Mouse (Mus musculus) limb, embryonic 13.5 days (tissue): ENCODE data around the gene Mettl13. TPM values are rescaled to one million over a fixed set of nuclear protein-coding genes. Genes with fewer than 3 reads are reported as not detected.

Experiments
- ATAC-seq: fragments of 200-750 bp; cut with Nextera tagmentation; 2 replicates; pipeline ENCODE4 v1.8.0; 2017; ENCODE audit warnings: low read depth, moderate number of reproducible peaks, moderate TSS enrichment; ENCODE audit not compliant: low FRiP score
- H3K27ac ChIP-seq: fragments of 300-500 bp; sonication (generic); 2 replicates; pipeline ENCODE4 v1.5.1; 2015; ENCODE audit warnings: inconsistent platforms, mild to moderate bottlenecking, moderate library complexity
- H3K27me3 ChIP-seq: fragments of 300-500 bp; sonication (generic); 2 replicates; pipeline ENCODE4 v1.6.1; 2015; ENCODE audit warnings: mild to moderate bottlenecking, inconsistent platforms
- H3K36me3 ChIP-seq: fragments of 300-500 bp; sonication (generic); 2 replicates; pipeline ENCODE4 v1.6.1; 2015; ENCODE audit warnings: inconsistent platforms, mild to moderate bottlenecking, moderate library complexity
- H3K4me1 ChIP-seq: fragments of 300-500 bp; sonication (generic); 2 replicates; pipeline ENCODE4 v1.6.1; 2015; ENCODE audit warnings: inconsistent platforms
- H3K4me2 ChIP-seq: fragments of 300-500 bp; sonication (generic); replicated peaks from 2 replicates; pipeline ENCODE4 v1.6.1; 2015; ENCODE audit warnings: inconsistent platforms, mild to moderate bottlenecking, moderate library complexity
- H3K4me3 ChIP-seq: fragments of 300-500 bp; sonication (generic); 2 replicates; pipeline ENCODE4 v1.5.1; 2015; ENCODE audit warnings: moderate library complexity, mild to moderate bottlenecking, inconsistent platforms
- H3K9ac ChIP-seq: fragments of 300-500 bp; sonication (generic); 2 replicates; pipeline ENCODE4 v1.6.1; 2015; ENCODE audit warnings: mild to moderate bottlenecking, inconsistent platforms
- H3K9me3 ChIP-seq: fragments of 300-500 bp; sonication (generic); 2 replicates; pipeline ENCODE4 v1.6.1; 2016; ENCODE audit warnings: inconsistent platforms
- WGBS: fragments of 180-500 bp; shearing (Covaris S2); methylation state at CpG from one replicate; pipeline ENCODE4 v1.1.7; 2015; 5-methylcytosine and 5-hydroxymethylcytosine counted together
- polyA plus RNA-seq: library from polyadenylated mRNA; unstranded; fragments of >200 nt; fragmentation: Nextera tagmentation; extraction: Ambion mirVana; gene quantifications from 2 replicates; pipeline ENCODE4 v1.2.1, GENCODE M21; 2015

Gene Mettl13
- polyA plus RNA-seq, 1 experiment from 2014 or later, result 31.8 TPM

- no peaks in the 10 kb centered on the region for H3K27me3 ChIP-seq
- H3K4me1 ChIP-seq, result no peaks in the 10 kb centered on the region
- no peak overlapping the region for H3K27ac ChIP-seq
- H3K36me3 ChIP-seq, result peaks cover 30% of the 10 kb centered on the region
- H3K4me3 ChIP-seq, result no peak overlapping the region
- H3K9ac ChIP-seq, result no peak overlapping the region
- WGBS, result 63% methylated on average over 2 of the region's 2 CpGs
- 0 out of 2 replicates have a peak, but pooled peaks cover 7% of the 10 kb centered on the region for H3K9me3 ChIP-seq
- no peak for ATAC-seq
- H3K4me2 ChIP-seq, result no peak overlapping the region
Measured at GRCm38 (mm10) chr1:162529651-162530050, 18.7 kb downstream of the Mettl13 start.

- Histone ChIP-seq H3K27ac (no peak overlapping the region), H3K9me3 (no peaks in the 10 kb centered on the region), H3K4me1 (no peaks in the 10 kb centered on the region), H3K4me3 (no peak overlapping the region), H3K36me3 (no peaks in the 10 kb centered on the region), H3K9ac (no peak overlapping the region), H3K27me3 (no peaks in the 10 kb centered on the region), H3K4me2 (no peak overlapping the region)
- ATAC-seq, result no peak
- whole genome bisulfite sequencing, result 85% methylated on average over 1 of the region's 1 CpGs
Measured at GRCm38 (mm10) chr1:162515116-162515515, 33.2 kb downstream of the Mettl13 start.

GRCm38 (mm10) chr1:162510013-162510356 is 38.4 kb downstream of the Mettl13 start:
- ATAC-seq, result no peak
- no peaks in the 10 kb centered on the region for H3K4me1 ChIP-seq
- H3K9ac ChIP-seq, result no peak overlapping the region
- no peak overlapping the region for H3K4me3 ChIP-seq
- no peak overlapping the region for H3K27ac ChIP-seq
- H3K9me3 ChIP-seq, result no peaks in the 10 kb centered on the region
- no peaks in the 10 kb centered on the region for H3K27me3 ChIP-seq
- H3K4me2 ChIP-seq, result no peak overlapping the region
- no peaks in the 10 kb centered on the region for H3K36me3 ChIP-seq
- WGBS, result 81% methylated on average over 2 of the region's 2 CpGs

DNA sequence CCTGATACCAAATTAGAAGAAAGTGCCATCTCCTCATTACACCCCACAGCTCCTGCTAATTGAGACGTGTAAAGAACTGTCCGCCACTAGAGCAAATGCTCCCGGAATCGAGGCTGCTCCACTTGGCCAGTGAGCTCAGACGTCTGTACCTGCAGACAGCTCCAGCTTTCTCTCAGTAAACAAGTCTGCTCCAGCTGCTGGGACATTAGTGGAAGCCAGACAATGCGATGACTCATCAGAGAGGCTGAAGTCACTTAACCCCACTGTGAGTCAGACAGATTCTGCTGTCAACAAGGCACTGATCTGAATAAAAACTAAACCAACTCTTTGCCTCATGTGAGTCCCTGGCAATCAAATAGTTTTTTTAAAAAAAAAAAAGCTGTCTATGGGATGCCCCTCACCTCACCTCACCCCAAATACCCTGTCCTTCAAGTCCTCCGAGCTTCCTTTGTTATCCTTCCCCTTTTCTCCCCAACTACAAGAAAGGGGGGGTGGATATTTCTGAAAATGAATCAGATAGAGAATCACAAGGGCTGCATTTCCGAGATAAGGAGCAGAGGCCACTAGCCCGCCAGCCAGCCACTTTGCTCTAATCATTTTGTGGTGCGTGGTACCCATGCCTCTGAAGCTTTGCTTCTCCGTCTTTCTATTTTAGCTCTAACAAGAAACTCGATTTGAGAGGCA is 38.9 kb downstream of the Mettl13 start:
- no peak overlapping the region for H3K4me2 ChIP-seq
- no peaks in the 10 kb centered on the region for H3K36me3 ChIP-seq
- ATAC-seq, result no peak
- no peaks in the 10 kb centered on the region for H3K27me3 ChIP-seq
- no peaks in the 10 kb centered on the region for H3K9me3 ChIP-seq
- no peak overlapping the region for H3K4me3 ChIP-seq
- no peaks in the 10 kb centered on the region for H3K4me1 ChIP-seq
- no peak overlapping the region for H3K9ac ChIP-seq
- H3K27ac ChIP-seq, result no peak overlapping the region
- whole genome bisulfite sequencing, result 59% methylated on average over 12 of the region's 12 CpGs

DNA sequence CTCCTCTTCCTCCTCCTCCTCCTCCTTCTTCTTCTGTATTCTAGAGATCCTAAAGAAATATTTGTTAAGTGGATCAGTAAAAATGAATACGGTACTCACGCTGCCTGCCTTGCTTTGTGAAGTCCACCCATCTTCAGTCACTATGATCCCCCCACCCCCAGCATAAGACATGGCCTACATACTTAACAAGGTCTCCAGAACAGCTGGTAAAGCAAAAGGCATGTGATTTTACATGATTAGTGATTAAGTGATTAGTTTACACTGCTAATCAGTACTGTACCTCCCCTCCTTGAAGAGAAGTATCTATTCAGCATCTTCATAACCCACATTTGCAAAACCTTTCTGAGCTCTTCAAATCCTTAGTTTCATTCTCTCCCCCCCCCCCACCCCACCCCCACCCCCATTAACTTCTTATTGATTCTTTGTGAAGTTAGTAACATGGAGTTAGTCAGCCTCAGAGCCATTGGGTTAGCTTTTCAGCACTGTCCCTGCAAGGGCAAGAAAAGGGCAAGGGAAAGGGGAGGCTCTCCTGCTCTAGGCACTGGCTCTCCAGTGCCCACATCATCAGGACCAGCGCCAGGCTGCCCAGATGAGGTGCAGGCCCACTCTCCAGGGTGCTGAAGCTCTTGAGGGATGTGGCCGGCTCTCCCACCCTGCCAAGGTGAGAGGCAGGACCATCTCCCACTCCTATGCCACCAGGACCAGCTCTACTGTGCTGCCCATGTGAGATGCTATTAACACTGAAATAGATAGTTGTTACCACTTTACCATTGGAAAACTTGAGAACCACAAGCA is 39.9 kb downstream of the Mettl13 start:
- H3K27ac ChIP-seq, result no peak overlapping the region
- no peak overlapping the region for H3K9ac ChIP-seq
- H3K9me3 ChIP-seq, result no peaks in the 10 kb centered on the region
- no peaks in the 10 kb centered on the region for H3K36me3 ChIP-seq
- no peaks in the 10 kb centered on the region for H3K27me3 ChIP-seq
- H3K4me2 ChIP-seq, result no peak overlapping the region
- H3K4me1 ChIP-seq, result no peaks in the 10 kb centered on the region
- 72% methylated on average over 4 of the region's 4 CpGs for WGBS
- H3K4me3 ChIP-seq, result no peak overlapping the region
- no peak for ATAC-seq

- no peak for ATAC-seq
- no peak overlapping the region for H3K4me3 ChIP-seq
- no peaks in the 10 kb centered on the region for H3K27me3 ChIP-seq
- no peak overlapping the region for H3K4me2 ChIP-seq
- H3K36me3 ChIP-seq, result no peaks in the 10 kb centered on the region
- no peak overlapping the region for H3K27ac ChIP-seq
- H3K4me1 ChIP-seq, result no peaks in the 10 kb centered on the region
- no peak overlapping the region for H3K9ac ChIP-seq
- no peaks in the 10 kb centered on the region for H3K9me3 ChIP-seq
- 85% methylated on average over 4 of the region's 4 CpGs for WGBS
Measured at GRCm38 (mm10) chr1:162506516-162506915, 41.8 kb downstream of the Mettl13 start.

DNA sequence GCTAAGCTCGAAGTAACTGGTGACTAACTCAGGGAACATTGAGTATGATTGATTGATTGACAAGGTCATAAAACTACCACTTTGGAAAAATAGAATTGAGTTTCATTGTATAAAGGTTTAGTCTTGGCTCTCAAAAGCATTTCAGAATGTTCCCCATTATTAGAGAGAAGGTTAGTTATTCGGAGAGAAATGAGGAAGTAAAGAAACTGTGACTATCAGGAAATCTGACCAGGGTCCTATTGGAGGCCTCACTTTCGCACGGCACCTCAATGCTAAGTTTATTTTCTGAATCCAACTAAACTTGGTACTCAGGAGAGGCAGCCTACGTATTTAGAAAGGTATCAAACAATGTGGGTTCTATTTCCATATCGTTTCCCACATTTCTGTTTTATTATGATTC is 42.7 kb downstream of the Mettl13 start:
- H3K27ac ChIP-seq, result no peak overlapping the region
- H3K4me3 ChIP-seq, result no peak overlapping the region
- H3K4me1 ChIP-seq, result no peaks in the 10 kb centered on the region
- no peak for ATAC-seq
- H3K9ac ChIP-seq, result no peak overlapping the region
- no peak overlapping the region for H3K4me2 ChIP-seq
- H3K27me3 ChIP-seq, result no peaks in the 10 kb centered on the region
- no peaks in the 10 kb centered on the region for H3K9me3 ChIP-seq
- 81% methylated on average over 6 of the region's 6 CpGs for WGBS
- no peaks in the 10 kb centered on the region for H3K36me3 ChIP-seq

Other genes starting within 250 kb of the Mettl13 start
- gene Dnm3, start 70.5 kb downstream of the Mettl13 start, polyA plus RNA-seq, result 28.0 and 32.3 TPM in 2 replicates
- gene Vamp4, start 22.0 kb upstream of the Mettl13 start, polyA plus RNA-seq, result 87.4 and 88.7 TPM in 2 replicates
- gene Myoc, start 90.6 kb upstream of the Mettl13 start, polyA plus RNA-seq, result 0.06 and 0.11 TPM in 2 replicates
- gene Myocos, start 109.7 kb upstream of the Mettl13 start, polyA plus RNA-seq, result not detected in 2 replicates
- 194 and 195 TPM in 2 replicates for gene Prrc2c, start 192.0 kb upstream of the Mettl13 start, polyA plus RNA-seq